ENCODE assay signal across 1 mouse cellular context in genomic region chr12:108174606-108175505, GRCm38 (mm10).
TF ChIP-seq lines count a peak whose summit lies in the region.

No protein-coding gene starts in this region.

TF ChIP-seq in CH12.LX, 34 proteins besides CTCF, POLR2A, EP300 and RAD21 (continued from another document):
- TF ChIP-seq SIN3A (IDR thresholded peaks at IDR 0.05; ENCODE audit: low read length) = peak; percentile 59; the same call in 1 of the 2 replicates
- no peak for TF ChIP-seq POLR2AphosphoS2 (IDR thresholded peaks at IDR 0.05; ENCODE audit: low read depth, low read length)
- no peak for TF ChIP-seq E2F4 (IDR thresholded peaks at IDR 0.05; ENCODE audit: insufficient replicate concordance, low read depth, low read length)
- TF ChIP-seq MXI1 (IDR thresholded peaks at IDR 0.05; ENCODE audit: low read depth, low read length) = peak; percentile 46; the same call in 1 of the 2 replicates
- TF ChIP-seq CHD1 (IDR thresholded peaks at IDR 0.05; ENCODE audit: low read depth, low read length) = peak; percentile 55; the same call in 1 of the 2 replicates
- TF ChIP-seq IRF4 (IDR thresholded peaks at IDR 0.05; ENCODE audit: low read depth, low read length) = peak; percentile 78
